Mouse (Mus musculus): ENCODE results near the gene Pbdc1.
A peak's percentile ranks its signal among the peaks of the same experiment; 100 is the strongest.
"Not testable (repeated sequence)": the region's sequence is repeated elsewhere in the genome, so short reads cannot be mapped to it uniquely, and the experiment has no call there.

The Pbdc1 gene

GRCm38 (mm10) chrX:105079615-105080092 is at the start of gene Pbdc1:
TSS of gene Pbdc1 (plus strand) at chrX:105079756.
- H3K36me3 ChIP-seq (ENCODE audit: insufficient read depth, low read length) = peaks cover 34% of the 10 kb centered on the region
- no peaks in the 10 kb centered on the region for H3K4me1 ChIP-seq (replicated peaks; ENCODE audit: low read depth, low read length)
- H3K4me3 ChIP-seq (replicated peaks; ENCODE audit: low read length) = peak within 1 kb of the TSS; percentile 84
- no peak for TF ChIP-seq CTCF (conservative IDR thresholded peaks at IDR 0.05; ENCODE audit: low read length)
- TF ChIP-seq NANOG (IDR thresholded peaks at IDR 0.05; ENCODE audit: borderline replicate concordance, low read length) = no peak
- TF ChIP-seq POU5F1 (IDR thresholded peaks at IDR 0.05; ENCODE audit: borderline replicate concordance, low read length) = no peak
- no peaks in the 10 kb centered on the region for H3K9me3 ChIP-seq (ENCODE audit: low read length)
- H3K27me3 ChIP-seq (ENCODE audit: insufficient read depth, low read length) = no peaks in the 10 kb centered on the region

- Histone ChIP-seq H3K4me3 (replicated peaks; ENCODE audit: low read length) (no peak overlapping the region), H3K9me3 (ENCODE audit: low read length) (no peaks in the 10 kb centered on the region), H3K36me3 (ENCODE audit: insufficient read depth, low read length) (peaks cover 12% of the 10 kb centered on the region), H3K27me3 (ENCODE audit: insufficient read depth, low read length) (no peaks in the 10 kb centered on the region), H3K4me1 (replicated peaks; ENCODE audit: low read depth, low read length) (no peaks in the 10 kb centered on the region)
- TF ChIP-seq CTCF (conservative IDR thresholded peaks at IDR 0.05; ENCODE audit: low read length) (peak; percentile 16), NANOG (IDR thresholded peaks at IDR 0.05; ENCODE audit: borderline replicate concordance, low read length) (no peak)
These were observed 41.9 kb upstream of the Pbdc1 start for GRCm38 (mm10) chrX:105037666-105038065.

GRCm38 (mm10) chrX:105064294-105064693 is 15.3 kb upstream of the Pbdc1 start:
- Histone ChIP-seq H3K36me3 (ENCODE audit: insufficient read depth, low read length) (peaks cover 91% of the 10 kb centered on the region), H3K9me3 (ENCODE audit: low read length) (peaks cover 8% of the 10 kb centered on the region), H3K4me3 (replicated peaks; ENCODE audit: low read length) (no peak overlapping the region), H3K4me1 (replicated peaks; ENCODE audit: low read depth, low read length) (peaks cover 4% of the 10 kb centered on the region), H3K27me3 (ENCODE audit: insufficient read depth, low read length) (no peaks in the 10 kb centered on the region)
- TF ChIP-seq POU5F1 (IDR thresholded peaks at IDR 0.05; ENCODE audit: borderline replicate concordance, low read length) (no peak), NANOG (IDR thresholded peaks at IDR 0.05; ENCODE audit: borderline replicate concordance, low read length) (no peak), CTCF (conservative IDR thresholded peaks at IDR 0.05; ENCODE audit: low read length) (no peak)

GRCm38 (mm10) chrX:105064801-105065200 is 14.8 kb upstream of the Pbdc1 start:
- Histone ChIP-seq H3K4me3 (replicated peaks; ENCODE audit: low read length) (no peak overlapping the region), H3K27me3 (ENCODE audit: insufficient read depth, low read length) (no peaks in the 10 kb centered on the region), H3K36me3 (ENCODE audit: insufficient read depth, low read length) (peaks cover 86% of the 10 kb centered on the region), H3K4me1 (replicated peaks; ENCODE audit: low read depth, low read length) (peaks cover 4% of the 10 kb centered on the region), H3K9me3 (ENCODE audit: low read length) (peaks cover 3% of the 10 kb centered on the region)
- TF ChIP-seq POU5F1 (IDR thresholded peaks at IDR 0.05; ENCODE audit: borderline replicate concordance, low read length) (no peak), CTCF (conservative IDR thresholded peaks at IDR 0.05; ENCODE audit: low read length) (no peak), NANOG (IDR thresholded peaks at IDR 0.05; ENCODE audit: borderline replicate concordance, low read length) (no peak)

- TF ChIP-seq POU5F1 (IDR thresholded peaks at IDR 0.05; ENCODE audit: borderline replicate concordance, low read length) (no peak), NANOG (IDR thresholded peaks at IDR 0.05; ENCODE audit: borderline replicate concordance, low read length) (no peak)
- H3K27me3 ChIP-seq (ENCODE audit: insufficient read depth, low read length) = no peaks in the 10 kb centered on the region
These were observed 9.7 kb upstream of the Pbdc1 start for GRCm38 (mm10) chrX:105069671-105070503.

GRCm38 (mm10) chrX:105079151-105079550 is 405 bp upstream of the Pbdc1 start:
- Histone ChIP-seq H3K27me3 (ENCODE audit: insufficient read depth, low read length) (no peaks in the 10 kb centered on the region), H3K4me1 (replicated peaks; ENCODE audit: low read depth, low read length) (no peaks in the 10 kb centered on the region), H3K4me3 (replicated peaks; ENCODE audit: low read length) (peak overlapping the region; percentile 84), H3K36me3 (ENCODE audit: insufficient read depth, low read length) (peaks cover 32% of the 10 kb centered on the region), H3K9me3 (ENCODE audit: low read length) (no peaks in the 10 kb centered on the region)
- TF ChIP-seq CTCF (conservative IDR thresholded peaks at IDR 0.05; ENCODE audit: low read length) (no peak), POU5F1 (IDR thresholded peaks at IDR 0.05; ENCODE audit: borderline replicate concordance, low read length) (no peak), NANOG (IDR thresholded peaks at IDR 0.05; ENCODE audit: borderline replicate concordance, low read length) (no peak)

More at GRCm38 (mm10) chrX:105069671-105070503, 9.7 kb upstream of the Pbdc1 start:
- Histone ChIP-seq H3K9me3 (ENCODE audit: low read length) (no peaks in the 10 kb centered on the region), H3K4me3 (replicated peaks; ENCODE audit: low read length) (peak overlapping the region; percentile 74), H3K36me3 (ENCODE audit: insufficient read depth, low read length) (peaks cover 36% of the 10 kb centered on the region), H3K4me1 (replicated peaks; ENCODE audit: low read depth, low read length) (peaks cover 4% of the 10 kb centered on the region)

- Histone ChIP-seq H3K9me3 (ENCODE audit: low read length) (no peaks in the 10 kb centered on the region), H3K4me3 (replicated peaks; ENCODE audit: low read length) (peak overlapping the region; percentile 84), H3K27me3 (ENCODE audit: insufficient read depth, low read length) (no peaks in the 10 kb centered on the region)
These were observed 540 bp downstream of the Pbdc1 start for GRCm38 (mm10) chrX:105080096-105080495.

GRCm38 (mm10) chrX:105083013-105083412 is 3.5 kb downstream of the Pbdc1 start:
- peaks cover 57% of the 10 kb centered on the region for H3K36me3 ChIP-seq (ENCODE audit: insufficient read depth, low read length)
- H3K9me3 ChIP-seq (ENCODE audit: low read length); H3K4me3 ChIP-seq (replicated peaks; ENCODE audit: low read length); H3K4me1 ChIP-seq (replicated peaks; ENCODE audit: low read depth, low read length); H3K27me3 ChIP-seq (ENCODE audit: insufficient read depth, low read length): not testable (repeated sequence)

More at GRCm38 (mm10) chrX:105080096-105080495, 540 bp downstream of the Pbdc1 start:
- no peak for TF ChIP-seq NANOG (IDR thresholded peaks at IDR 0.05; ENCODE audit: borderline replicate concordance, low read length)
- no peak for TF ChIP-seq POU5F1 (IDR thresholded peaks at IDR 0.05; ENCODE audit: borderline replicate concordance, low read length)
- no peak for TF ChIP-seq CTCF (conservative IDR thresholded peaks at IDR 0.05; ENCODE audit: low read length)
- peaks cover 36% of the 10 kb centered on the region for H3K36me3 ChIP-seq (ENCODE audit: insufficient read depth, low read length)
- no peaks in the 10 kb centered on the region for H3K4me1 ChIP-seq (replicated peaks; ENCODE audit: low read depth, low read length)

- H3K27me3 ChIP-seq (ENCODE audit: insufficient read depth, low read length) = no peaks in the 10 kb centered on the region
- H3K9me3 ChIP-seq (ENCODE audit: low read length) = no peaks in the 10 kb centered on the region
- no peak overlapping the region for H3K4me3 ChIP-seq (replicated peaks; ENCODE audit: low read length)
- TF ChIP-seq CTCF (conservative IDR thresholded peaks at IDR 0.05; ENCODE audit: low read length) = peak; percentile 11; the same call in 1 of the 2 replicates
- TF ChIP-seq NANOG (IDR thresholded peaks at IDR 0.05; ENCODE audit: borderline replicate concordance, low read length) = no peak
- no peaks in the 10 kb centered on the region for H3K4me1 ChIP-seq (replicated peaks; ENCODE audit: low read depth, low read length)
- H3K36me3 ChIP-seq (ENCODE audit: insufficient read depth, low read length) = peaks cover 44% of the 10 kb centered on the region
These were observed 24.6 kb downstream of the Pbdc1 start for GRCm38 (mm10) chrX:105104175-105104574.

Data from E14TG2a.4 (cell line).